Mouse (Mus musculus) cortical plate, adult 2 months (tissue): ENCODE results near the gene Ttll11.

Source experiments
- CTCF ChIP-seq: fragments of 200-500 bp; IDR thresholded peaks from 2 replicates; pipeline ENCODE4 v1.5.1; 2011; ENCODE audit warnings: mild to moderate bottlenecking, control low read depth, low read length; ENCODE audit not compliant: insufficient read depth; ENCODE audit errors: extremely low read depth
- POLR2A ChIP-seq: fragments of 200-500 bp; IDR thresholded peaks from 2 replicates; pipeline ENCODE4 v1.6.1; 2011; ENCODE audit warnings: mild to moderate bottlenecking, low read length, control low read depth; ENCODE audit not compliant: insufficient read depth; ENCODE audit errors: extremely low read depth

DNA sequence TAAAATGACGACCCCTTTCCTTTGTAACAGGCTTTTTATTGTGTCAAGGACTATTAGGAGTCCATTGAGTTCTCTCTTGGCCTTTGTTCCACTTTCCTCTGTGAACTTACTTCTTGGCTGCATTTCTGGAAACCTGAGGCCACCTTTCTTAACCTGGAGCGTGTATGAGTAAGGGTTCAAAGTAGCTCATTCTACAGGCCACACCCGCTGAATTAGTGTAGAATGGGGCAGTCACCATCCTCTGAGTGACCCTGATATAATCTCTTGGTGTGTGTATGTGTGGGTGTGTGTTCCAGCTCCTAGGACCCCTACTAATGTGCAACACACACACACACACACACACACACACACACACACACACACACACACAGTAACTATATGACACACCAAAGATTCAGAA lies 89.1 kb downstream of the Ttll11 start:
- TF ChIP-seq CTCF (no peak), POLR2A (no peak)
